ENCODE assay signal across 28 mouse cellular contexts in the genomic region with DNA sequence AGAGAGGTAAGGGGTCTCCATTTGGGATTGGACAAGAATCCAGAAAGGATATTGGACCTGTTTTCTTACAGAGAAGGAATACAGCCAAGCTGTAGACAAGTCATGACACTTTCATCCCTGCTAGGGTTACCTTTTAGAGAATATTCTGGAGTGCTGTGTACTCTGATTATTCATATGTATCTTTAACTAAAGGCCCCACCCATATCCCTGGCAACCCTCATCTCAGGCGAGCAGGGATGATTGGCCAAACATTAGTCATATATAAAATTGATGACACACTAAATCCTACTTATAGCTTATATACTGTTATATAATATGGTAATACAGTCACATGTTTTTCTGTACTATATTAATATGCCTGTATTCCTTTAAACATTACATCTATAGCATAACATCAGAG.
DNase-seq lines count a peak whose midpoint lies in the region; ATAC-seq lines count a peak whose summit lies in the region.
"Had no signal": no experiment of that assay in that cellular context is flagged by ENCODE, and none has a peak within 500 bp of the region (broad histone marks: within the 10 kb centered on the region; RNA-seq: fewer than 3 reads in every experiment).

No protein-coding gene starts in this region.

- peak; percentile 47 for ATAC-seq in erythroblast, adult 5-6 weeks (replicated peaks; ENCODE audit: low FRiP score, poor library complexity, severe bottlenecking)
- ATAC-seq in liver, embryonic 13.5 days (ENCODE audit: low read depth): peak; percentile 50
- ATAC-seq in liver, embryonic 16.5 days (ENCODE audit: low read depth): peak; percentile 35
- ATAC-seq: activated CD4-positive, CD25-positive, alpha-beta regulatory T cell, adult 4 months; forebrain, embryonic 14.5 days; forebrain, postnatal 0 days; hindbrain, postnatal 0 days had no signal

- H3K27me3 ChIP-seq in heart, embryonic 10.5 days (ENCODE audit: insufficient read depth, poor library complexity, severe bottlenecking): no peaks in the 10 kb centered on the region
- H3K27me3 ChIP-seq in liver, embryonic 13.5 days: no peaks in the 10 kb centered on the region
- H3K27me3 ChIP-seq in liver, embryonic 16.5 days (ENCODE audit: control insufficient read depth, insufficient read depth, low read depth, low read length): no peaks in the 10 kb centered on the region
- H3K27me3 ChIP-seq: embryonic facial prominence, embryonic 13.5 days; heart, embryonic 12.5 days; heart, embryonic 15.5 days had no signal

- no peak overlapping the region for H3K4me2 ChIP-seq in liver, embryonic 13.5 days
- no peak overlapping the region for H3K4me2 ChIP-seq in liver, embryonic 16.5 days (ENCODE audit: low read depth, low read length)
- H3K4me2 ChIP-seq: embryonic facial prominence, embryonic 13.5 days; heart, embryonic 12.5 days; heart, embryonic 15.5 days; hindbrain, embryonic 14.5 days had no signal

- H3K9ac ChIP-seq in liver, embryonic 13.5 days: peak overlapping the region; percentile 50
- H3K9ac ChIP-seq in liver, embryonic 16.5 days (ENCODE audit: low read depth, low read length): no peak overlapping the region
- H3K9ac ChIP-seq: embryonic facial prominence, embryonic 13.5 days; forebrain, postnatal 0 days; heart, embryonic 12.5 days; heart, embryonic 15.5 days; hindbrain, embryonic 14.5 days had no signal

- 79% methylated on average over 1 of the region's 1 CpGs for WGBS in heart, embryonic 10.5 days
- 38% methylated on average over 1 of the region's 1 CpGs for WGBS in liver, embryonic 13.5 days (ENCODE audit: insufficient replicate concordance)
- 38% methylated on average over 1 of the region's 1 CpGs for WGBS in liver, embryonic 16.5 days (ENCODE audit: insufficient replicate concordance)

- H3K9me3 ChIP-seq in heart, embryonic 10.5 days: no peaks in the 10 kb centered on the region
- H3K9me3 ChIP-seq in liver, embryonic 13.5 days (replicated peaks): no peaks in the 10 kb centered on the region
- no peaks in the 10 kb centered on the region for H3K9me3 ChIP-seq in liver, embryonic 16.5 days (replicated peaks; ENCODE audit: control insufficient read depth, low read length)
- H3K9me3 ChIP-seq: embryonic facial prominence, embryonic 10.5 days; embryonic facial prominence, embryonic 13.5 days; heart, embryonic 12.5 days; heart, embryonic 15.5 days had no signal

- H3K27ac ChIP-seq in heart, embryonic 10.5 days: peak overlapping the region; percentile 36; the same call in 1 of the 2 replicates
- H3K27ac ChIP-seq in liver, embryonic 13.5 days: peak overlapping the region; percentile 93
- H3K27ac ChIP-seq in liver, embryonic 16.5 days (ENCODE audit: low read length): peak overlapping the region; percentile 71
- H3K27ac ChIP-seq: embryonic facial prominence, embryonic 10.5 days; embryonic facial prominence, embryonic 13.5 days; gastrocnemius, adult 2 months; heart, embryonic 15.5 days; hindbrain, embryonic 14.5 days; hindbrain, postnatal 0 days had no signal

- H3K4me3 ChIP-seq in heart, embryonic 10.5 days: no peak overlapping the region
- no peak overlapping the region for H3K4me3 ChIP-seq in liver, embryonic 13.5 days (replicated peaks)
- no peak overlapping the region for H3K4me3 ChIP-seq in liver, embryonic 16.5 days (ENCODE audit: low read depth, low read length)
- H3K4me3 ChIP-seq: embryonic facial prominence, embryonic 10.5 days; embryonic facial prominence, embryonic 13.5 days; gastrocnemius, adult 2 months; heart, embryonic 12.5 days; heart, embryonic 15.5 days had no signal

- H3K4me1 ChIP-seq in heart, embryonic 10.5 days: peaks cover 30% of the 10 kb centered on the region
- H3K4me1 ChIP-seq in liver, embryonic 13.5 days (replicated peaks): peaks cover 96% of the 10 kb centered on the region
- peaks cover 73% of the 10 kb centered on the region for H3K4me1 ChIP-seq in liver, embryonic 16.5 days (ENCODE audit: control insufficient read depth, low read depth, low read length)

- intact Hi-C loops in heart, postnatal 14 days (cut with DNase I): no loop called here

- no peak for DNase-seq in heart, embryonic 10.5 days (ENCODE audit: low spot score)
- no peak for DNase-seq in heart, postnatal 14 days
- DNase-seq in liver, embryonic 13.5 days: no peak
- no peak for DNase-seq in adrenal gland, adult 18-20 months (ENCODE audit: low spot score in 2 of 2)
- no peak for DNase-seq in adrenal gland, postnatal 10 days
- DNase-seq in lung, postnatal 4 days: no peak
- DNase-seq: adrenal gland, postnatal 25 days; cerebellum, adult 11-12 months; cerebellum, adult 8-10 months; cerebellum, postnatal 10 days; cerebellum, postnatal 36 days; embryo, embryonic 11 days; forebrain, postnatal 0 days; gastrocnemius, adult 2 months; gastrocnemius, postnatal 14 days; heart, adult 11 months; heart, postnatal 10 days; heart, postnatal 4 days had no signal

- H3K36me3 ChIP-seq in heart, embryonic 10.5 days: no peaks in the 10 kb centered on the region
- H3K36me3 ChIP-seq in liver, embryonic 13.5 days: no peaks in the 10 kb centered on the region
- H3K36me3 ChIP-seq in liver, embryonic 16.5 days (ENCODE audit: control insufficient read depth, insufficient read depth): no peaks in the 10 kb centered on the region
- H3K36me3 ChIP-seq: embryonic facial prominence, embryonic 10.5 days; embryonic facial prominence, embryonic 13.5 days; heart, embryonic 12.5 days; heart, embryonic 15.5 days had no signal

Comparison
In these comparisons a context has a peak if more than half of its experiments do, and no peak if none do; other contexts are left out.
1. H3K27ac ChIP-seq: peak in every context shown above with its lines; median percentile 93 in liver, embryonic 13.5 days; 71 in liver, embryonic 16.5 days; 36 in heart, embryonic 10.5 days.